Mouse (Mus musculus): ENCODE measurements at regions not wholly inside any gene's neighbourhood (a gene's known extent, or its start where the extent isn't known, plus 50 kb on each side); places are given as distances from the start of the nearest gene placed in this dataset.
A peak's percentile ranks its signal among the peaks of the same experiment; 100 is the strongest.

GRCm38 (mm10) chr3:75696117-75697077, 51.6 kb upstream of the Gm29133 start:
- no peak overlapping the region for H3K4me3 ChIP-seq (ENCODE audit: control insufficient read depth, insufficient read depth, low read length)
- TF ChIP-seq POLR2A (IDR thresholded peaks at IDR 0.05; ENCODE audit: control insufficient read depth, extremely low read depth, insufficient read depth, low read length, poor library complexity) (no peak), CTCF (IDR thresholded peaks at IDR 0.05; ENCODE audit: borderline replicate concordance, control insufficient read depth, extremely low read depth, insufficient read depth, low read length, poor library complexity) (no peak)
- 49% methylated on average over 13 of the region's 13 CpGs for WGBS
- H3K36me3 ChIP-seq (ENCODE audit: control insufficient read depth, insufficient read depth, low read length) = no peaks in the 10 kb centered on the region
- peak; percentile 39 for DNase-seq
- no peak overlapping the region for H3K27ac ChIP-seq (ENCODE audit: control insufficient read depth, insufficient read depth, low read length)
- H3K27me3 ChIP-seq (ENCODE audit: control insufficient read depth, insufficient read depth, low read length) = no peaks in the 10 kb centered on the region
- H3K4me1 ChIP-seq (replicated peaks; ENCODE audit: control insufficient read depth, insufficient read depth, low read length) = peaks cover 13% of the 10 kb centered on the region

Data from thymus, adult 2 months (tissue).